Mouse (Mus musculus): Measurements from ENCODE around the gene Pcnx.

DNA sequence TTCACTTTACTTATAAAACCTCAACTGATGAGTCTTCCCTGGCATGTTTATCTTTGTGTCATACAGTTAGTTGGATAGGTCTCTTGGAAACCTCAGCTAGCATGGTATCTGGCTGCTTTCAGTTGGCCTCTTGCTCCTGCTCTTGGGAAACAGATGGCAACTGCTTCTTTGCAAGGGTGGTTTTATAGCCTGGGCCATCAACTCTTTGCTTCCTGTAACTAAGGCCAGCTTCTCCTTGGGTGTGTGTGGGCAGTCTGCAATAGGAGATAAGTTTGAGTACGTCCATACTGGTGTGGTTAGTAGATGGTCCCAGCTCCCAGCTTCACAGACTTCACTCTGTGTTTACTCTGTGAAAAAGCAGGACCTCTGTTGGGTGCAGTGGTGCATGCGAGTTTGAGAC, 46.0 kb downstream of the Pcnx start:
- TF ChIP-seq CTCF (IDR thresholded peaks at IDR 0.05; ENCODE audit: low read depth) = no peak
- TF ChIP-seq EP300 (optimal IDR thresholded peaks at IDR 0.05) = no peak

Data from stomach, postnatal 0 days (tissue).